Mouse (Mus musculus): ENCODE results near the gene Ak3. TPM values are rescaled to one million over a fixed set of nuclear protein-coding genes. Genes with fewer than 3 reads are reported as not detected.

Gene Ak3
- polyA plus RNA-seq, 1 experiment from 2014 or later = 107 TPM

GRCm38 (mm10) chr19:29058741-29059140 is 11.0 kb upstream of the Ak3 start:
- no peaks in the 10 kb centered on the region for H3K36me3 ChIP-seq
- ATAC-seq (ENCODE audit: insufficient read depth, low FRiP score, low read depth) = no peak
- no peaks in the 10 kb centered on the region for H3K27me3 ChIP-seq (replicated peaks)
- WGBS = 58% methylated on average over 5 of the region's 5 CpGs
- H3K9me3 ChIP-seq = no peaks in the 10 kb centered on the region
- H3K4me1 ChIP-seq = no peaks in the 10 kb centered on the region
- H3K4me2 ChIP-seq = no peak overlapping the region
- no peak overlapping the region for H3K4me3 ChIP-seq (replicated peaks)
- H3K27ac ChIP-seq = no peak overlapping the region
- H3K9ac ChIP-seq = no peak overlapping the region

DNA sequence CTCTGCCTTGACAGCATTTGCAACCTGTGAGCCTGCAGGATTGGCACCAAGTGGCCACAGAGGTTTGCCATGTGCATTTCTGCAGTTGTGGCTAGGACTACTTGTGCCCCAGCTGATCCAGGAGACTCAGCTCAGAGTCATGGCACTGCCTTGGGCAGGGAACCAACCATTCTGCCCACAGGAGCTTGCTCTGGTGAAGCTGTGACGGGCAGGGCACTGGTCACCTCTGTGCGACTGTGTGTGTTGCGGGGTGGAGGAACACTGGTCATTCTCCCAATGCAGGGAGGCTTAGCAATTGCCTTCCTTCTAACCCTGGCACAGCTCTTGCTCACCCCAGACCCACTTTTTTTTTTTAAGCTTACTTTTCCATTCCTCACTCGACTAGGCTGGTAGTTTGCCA is 7.7 kb upstream of the Ak3 start:
- no peaks in the 10 kb centered on the region for H3K4me1 ChIP-seq
- H3K36me3 ChIP-seq = no peaks in the 10 kb centered on the region
- H3K4me3 ChIP-seq (replicated peaks) = no peak overlapping the region
- H3K4me2 ChIP-seq = no peak overlapping the region
- no peak overlapping the region for H3K27ac ChIP-seq
- no peaks in the 10 kb centered on the region for H3K27me3 ChIP-seq (replicated peaks)
- WGBS = 85% methylated on average over 4 of the region's 4 CpGs
- no peak for ATAC-seq (ENCODE audit: insufficient read depth, low FRiP score, low read depth)
- no peak overlapping the region for H3K9ac ChIP-seq
- H3K9me3 ChIP-seq = no peaks in the 10 kb centered on the region

DNA sequence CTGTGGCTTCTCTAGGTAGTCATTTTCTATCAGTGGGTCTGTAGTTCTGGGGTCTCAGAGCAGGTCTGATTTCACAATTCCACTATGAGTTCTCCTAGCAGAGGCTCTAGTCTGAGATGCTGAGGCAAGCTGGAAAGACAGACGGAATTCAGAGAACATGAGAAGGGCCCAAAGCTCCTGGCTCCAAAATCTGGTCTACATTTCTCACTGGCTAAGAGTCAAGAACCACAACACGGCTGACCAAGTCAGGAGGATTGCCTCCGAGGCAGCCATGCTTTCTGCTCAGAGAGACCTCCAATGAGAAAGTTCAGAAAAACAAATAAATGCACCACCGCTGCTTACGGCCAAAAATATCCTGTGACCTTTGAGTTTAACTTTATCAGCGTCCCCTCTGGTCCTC is 6.8 kb upstream of the Ak3 start:
- Histone ChIP-seq H3K9me3 (no peaks in the 10 kb centered on the region), H3K27me3 (replicated peaks) (no peaks in the 10 kb centered on the region)

DNA sequence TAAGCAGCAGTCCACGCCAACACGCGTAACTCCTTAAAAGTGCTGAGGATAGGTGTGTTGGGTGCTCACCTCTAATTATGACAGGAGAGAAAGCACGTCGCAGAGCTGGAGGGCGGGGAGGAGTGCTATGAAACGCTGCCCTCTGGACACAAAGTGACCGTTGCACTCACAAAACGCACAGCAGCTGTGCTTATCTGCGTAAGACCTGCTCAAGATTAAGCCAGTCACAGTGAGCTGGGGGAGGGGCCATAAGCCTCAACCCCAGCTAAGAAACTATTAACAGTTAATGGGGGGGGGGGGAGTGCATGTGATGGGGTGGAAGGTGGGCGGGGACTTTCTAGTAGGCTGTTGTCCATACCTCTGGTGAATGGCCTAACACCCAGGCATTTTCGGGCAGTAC is 5.0 kb upstream of the Ak3 start:
- ATAC-seq (ENCODE audit: insufficient read depth, low FRiP score, low read depth) = no peak
- no peak overlapping the region for H3K9ac ChIP-seq
- no peaks in the 10 kb centered on the region for H3K9me3 ChIP-seq
- H3K27ac ChIP-seq = no peak overlapping the region
- no peaks in the 10 kb centered on the region; the same call in 1 of the 2 replicates for H3K4me1 ChIP-seq
- no peaks in the 10 kb centered on the region for H3K36me3 ChIP-seq
- no peak overlapping the region for H3K4me2 ChIP-seq
- H3K27me3 ChIP-seq (replicated peaks) = no peaks in the 10 kb centered on the region
- no peak overlapping the region for H3K4me3 ChIP-seq (replicated peaks)
- 85% methylated on average over 12 of the region's 12 CpGs for WGBS

More for the DNA sequence above, 6.8 kb upstream of the Ak3 start:
- Histone ChIP-seq H3K4me1 (no peaks in the 10 kb centered on the region), H3K9ac (no peak overlapping the region), H3K27ac (no peak overlapping the region), H3K4me3 (replicated peaks) (no peak overlapping the region), H3K4me2 (no peak overlapping the region), H3K36me3 (no peaks in the 10 kb centered on the region)
- WGBS = 70% methylated on average over 6 of the region's 6 CpGs
- no peak for ATAC-seq (ENCODE audit: insufficient read depth, low FRiP score, low read depth)

GRCm38 (mm10) chr19:29050186-29050980 is 2.6 kb upstream of the Ak3 start:
- Histone ChIP-seq H3K4me3 (replicated peaks) (no peak overlapping the region), H3K4me1 (no peaks in the 10 kb centered on the region; the same call in 1 of the 2 replicates), H3K27me3 (replicated peaks) (no peaks in the 10 kb centered on the region), H3K9ac (no peak overlapping the region), H3K27ac (no peak overlapping the region), H3K9me3 (no peaks in the 10 kb centered on the region), H3K36me3 (no peaks in the 10 kb centered on the region), H3K4me2 (no peak overlapping the region)
- 72% methylated on average over 9 of the region's 9 CpGs for WGBS
- ATAC-seq (ENCODE audit: insufficient read depth, low FRiP score, low read depth) = no peak

DNA sequence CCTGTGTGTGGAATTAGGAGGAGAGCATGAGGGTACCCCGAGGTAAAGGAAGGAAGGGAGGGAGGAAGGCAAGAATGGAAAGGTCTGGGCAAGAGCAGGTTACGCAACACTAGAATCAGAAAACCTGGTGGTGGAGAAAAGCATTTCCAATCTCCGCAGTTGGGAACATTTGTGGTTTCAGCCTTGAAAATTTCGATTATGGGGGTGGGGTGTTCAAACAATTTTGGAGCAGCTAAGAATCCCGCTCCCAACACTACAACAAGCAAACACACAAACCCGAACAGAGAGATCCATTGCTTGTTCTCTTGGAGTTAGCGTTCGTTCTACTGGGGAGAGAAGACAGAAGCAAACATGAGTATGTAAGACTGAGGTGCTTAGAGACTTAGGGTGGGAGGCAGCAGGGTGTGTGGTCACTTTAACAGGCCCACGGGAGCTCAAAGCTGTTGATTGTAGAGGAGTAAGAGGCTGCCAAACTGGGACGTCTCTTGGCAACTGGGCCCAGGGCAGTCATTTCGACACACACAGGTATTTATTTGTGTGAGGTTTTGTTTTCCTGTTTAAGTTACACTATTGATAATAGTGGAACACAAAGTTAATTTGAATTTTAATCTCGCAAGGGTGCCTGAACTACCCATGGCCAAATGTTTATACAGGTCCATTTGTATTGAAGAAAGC is 1.8 kb upstream of the Ak3 start:
- no peak overlapping the region for H3K9ac ChIP-seq
- H3K36me3 ChIP-seq = no peaks in the 10 kb centered on the region
- no peak overlapping the region for H3K4me2 ChIP-seq
- no peak overlapping the region for H3K4me3 ChIP-seq (replicated peaks)
- WGBS = 71% methylated on average over 12 of the region's 12 CpGs
- H3K27ac ChIP-seq = no peak overlapping the region
- H3K4me1 ChIP-seq = no peaks in the 10 kb centered on the region; the same call in 1 of the 2 replicates
- no peak for ATAC-seq (ENCODE audit: insufficient read depth, low FRiP score, low read depth)
- no peaks in the 10 kb centered on the region for H3K9me3 ChIP-seq
- H3K27me3 ChIP-seq (replicated peaks) = no peaks in the 10 kb centered on the region

GRCm38 (mm10) chr19:29046961-29047333 is 814 bp downstream of the Ak3 start:
- ATAC-seq (ENCODE audit: insufficient read depth, low FRiP score, low read depth) = no peak

GRCm38 (mm10) chr19:29045956-29046650 is 1.7 kb downstream of the Ak3 start:
- no peak for ATAC-seq (ENCODE audit: insufficient read depth, low FRiP score, low read depth)
- H3K27ac ChIP-seq = peak overlapping the region; percentile 79
- H3K4me2 ChIP-seq = peak overlapping the region; percentile 70
- H3K4me3 ChIP-seq (replicated peaks) = peak overlapping the region; percentile 75
- H3K9ac ChIP-seq = no peak overlapping the region
- 24% methylated on average over 15 of the region's 15 CpGs for WGBS
- no peaks in the 10 kb centered on the region for H3K27me3 ChIP-seq (replicated peaks)
- H3K36me3 ChIP-seq = no peaks in the 10 kb centered on the region
- no peaks in the 10 kb centered on the region; the same call in 1 of the 2 replicates for H3K4me1 ChIP-seq
- H3K9me3 ChIP-seq = no peaks in the 10 kb centered on the region

More at GRCm38 (mm10) chr19:29046961-29047333, 814 bp downstream of the Ak3 start:
- Histone ChIP-seq H3K9ac (0 out of 2 replicates have a peak overlapping the region, but pooled peaks have one; percentile 79), H3K4me1 (no peaks in the 10 kb centered on the region; the same call in 1 of the 2 replicates), H3K36me3 (no peaks in the 10 kb centered on the region), H3K27me3 (replicated peaks) (no peaks in the 10 kb centered on the region), H3K4me2 (peak overlapping the region; percentile 70), H3K4me3 (replicated peaks) (peak overlapping the region; percentile 75), H3K9me3 (no peaks in the 10 kb centered on the region), H3K27ac (peak overlapping the region; percentile 79)
- WGBS = 24% methylated on average over 4 of the region's 4 CpGs

- H3K27ac ChIP-seq = no peak overlapping the region
- peak overlapping the region; percentile 70; the same call in 1 of the 2 replicates for H3K4me2 ChIP-seq
- no peak for ATAC-seq (ENCODE audit: insufficient read depth, low FRiP score, low read depth)
Observed at GRCm38 (mm10) chr19:29045369-29045768, 2.4 kb downstream of the Ak3 start.

GRCm38 (mm10) chr19:29044353-29044768 is 3.4 kb downstream of the Ak3 start:
- H3K9ac ChIP-seq = no peak overlapping the region
- H3K4me3 ChIP-seq (replicated peaks) = no peak overlapping the region
- 50% methylated on average over 9 of the region's 9 CpGs for WGBS
- no peak for ATAC-seq (ENCODE audit: insufficient read depth, low FRiP score, low read depth)
- H3K9me3 ChIP-seq = no peaks in the 10 kb centered on the region
- H3K4me2 ChIP-seq = no peak overlapping the region
- H3K27me3 ChIP-seq (replicated peaks) = no peaks in the 10 kb centered on the region
- no peaks in the 10 kb centered on the region; the same call in 1 of the 2 replicates for H3K4me1 ChIP-seq
- no peaks in the 10 kb centered on the region for H3K36me3 ChIP-seq
- H3K27ac ChIP-seq = no peak overlapping the region

More at GRCm38 (mm10) chr19:29045369-29045768, 2.4 kb downstream of the Ak3 start:
- Histone ChIP-seq H3K36me3 (no peaks in the 10 kb centered on the region), H3K4me1 (no peaks in the 10 kb centered on the region; the same call in 1 of the 2 replicates), H3K27me3 (replicated peaks) (no peaks in the 10 kb centered on the region), H3K4me3 (replicated peaks) (no peak overlapping the region), H3K9me3 (no peaks in the 10 kb centered on the region), H3K9ac (no peak overlapping the region)
- WGBS = 56% methylated on average over 4 of the region's 4 CpGs

DNA sequence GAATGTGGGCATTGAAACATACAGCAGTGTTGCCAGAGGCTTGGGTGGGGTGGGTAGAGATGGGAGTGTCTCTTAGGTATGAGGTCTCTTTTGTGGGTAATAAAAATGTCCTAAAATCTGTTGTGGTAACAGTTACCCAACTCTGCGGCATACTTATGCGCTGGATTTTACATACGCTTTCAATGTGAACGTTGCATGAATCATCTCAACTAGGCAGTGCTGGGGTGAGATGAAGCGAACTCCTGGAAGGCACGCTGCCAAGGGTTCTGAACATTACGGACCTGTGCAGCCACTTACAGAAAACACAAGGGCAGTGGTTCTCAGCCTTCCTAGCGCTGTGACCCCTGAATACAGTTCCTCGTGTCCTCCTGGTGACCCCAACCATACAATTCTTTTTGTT is 5.1 kb downstream of the Ak3 start:
- Histone ChIP-seq H3K4me2 (no peak overlapping the region), H3K4me3 (replicated peaks) (no peak overlapping the region), H3K27ac (no peak overlapping the region), H3K9ac (no peak overlapping the region), H3K9me3 (no peaks in the 10 kb centered on the region), H3K4me1 (no peaks in the 10 kb centered on the region), H3K36me3 (no peaks in the 10 kb centered on the region), H3K27me3 (replicated peaks) (no peaks in the 10 kb centered on the region)
- WGBS = 80% methylated on average over 9 of the region's 9 CpGs
- no peak for ATAC-seq (ENCODE audit: insufficient read depth, low FRiP score, low read depth)

GRCm38 (mm10) chr19:29042143-29042542 is 5.6 kb downstream of the Ak3 start:
- Histone ChIP-seq H3K27ac (no peak overlapping the region), H3K4me3 (replicated peaks) (no peak overlapping the region), H3K36me3 (no peaks in the 10 kb centered on the region), H3K27me3 (replicated peaks) (no peaks in the 10 kb centered on the region), H3K9me3 (no peaks in the 10 kb centered on the region), H3K4me2 (no peak overlapping the region), H3K4me1 (no peaks in the 10 kb centered on the region), H3K9ac (no peak overlapping the region)
- no peak for ATAC-seq (ENCODE audit: insufficient read depth, low FRiP score, low read depth)
- WGBS = 74% methylated on average over 6 of the region's 6 CpGs

All from stomach, embryonic 15.5 days (tissue).